Mouse (Mus musculus) small intestine, adult 10 weeks (tissue): ENCODE measurements around the gene Sirpb1b. TPM values are rescaled to one million over a fixed set of nuclear protein-coding genes. Genes with fewer than 3 reads are reported as not detected.

ENCODE experiments used
- polyA plus RNA-seq: library from polyadenylated mRNA; stranded (reverse); fragments of 350-450 nt; fragmentation: Illumina TruSeq; extraction: RNeasy Lipid Tissue Mini Kit (QIAGEN cat#74804); gene quantifications from one replicate; pipeline ENCODE4 v1.2.3, GENCODE M21; 2014; ENCODE audit warnings: low replicate concordance

Gene Sirpb1b
- 0.89 TPM for polyA plus RNA-seq

DNA sequence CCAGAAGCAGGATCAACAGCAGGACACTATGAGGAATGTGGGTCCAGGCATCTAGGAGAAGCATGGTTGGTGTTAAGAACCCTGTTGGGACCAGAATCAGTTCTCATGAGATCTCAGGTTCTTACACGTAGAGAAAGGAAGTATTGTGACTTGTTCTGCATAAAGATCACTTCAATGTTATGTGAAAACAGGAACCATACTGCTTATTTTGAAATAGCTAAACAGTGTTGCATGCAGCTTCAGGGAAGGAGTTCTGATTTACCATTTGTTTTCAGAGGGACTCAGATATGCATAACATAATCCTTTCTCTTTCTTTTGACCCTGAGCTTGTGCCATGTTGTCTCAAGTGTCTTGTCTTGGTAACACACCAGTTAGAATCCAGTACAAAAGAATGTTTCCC lies at the start of gene Sirpb1b:
Gene Sirpb1b, minus strand, starts transcription at position 179 of the 400 bp plus-strand sequence.

Other genes with a start within 250 kb of the Sirpb1b start
- gene Gm9733, start 242.8 kb downstream of the Sirpb1b start, polyA plus RNA-seq, result not detected
- gene Sirpb1a, start 148.5 kb downstream of the Sirpb1b start, polyA plus RNA-seq, result 0.74 TPM